Mouse (Mus musculus): ENCODE data around the gene Spata31d1d.
A peak's percentile ranks its signal among the peaks of the same experiment; 100 is the strongest.
"Not testable (repeated sequence)": the region's sequence is repeated elsewhere in the genome, so short reads cannot be mapped to it uniquely, and the experiment has no call there.

The Spata31d1d gene

GRCm38 (mm10) chr13:59731652-59732051 is at the start of gene Spata31d1d:
Spata31d1d (minus strand) TSS chr13:59731752.
- Histone ChIP-seq H3K27me3 (ENCODE audit: control insufficient read depth, insufficient read depth, low read length, poor library complexity, severe bottlenecking) (no peaks in the 10 kb centered on the region), H3K36me3 (ENCODE audit: control insufficient read depth, insufficient read depth, low read length, poor library complexity, severe bottlenecking) (no peaks in the 10 kb centered on the region)
- no peak for DNase-seq (ENCODE audit: low read depth, low spot score)

- peaks cover 20% of the 10 kb centered on the region for H3K36me3 ChIP-seq (ENCODE audit: control insufficient read depth, insufficient read depth, low read length, poor library complexity, severe bottlenecking)
- peak; percentile 38 for DNase-seq (ENCODE audit: low read depth, low spot score)
- not testable (repeated sequence) for H3K27me3 ChIP-seq (ENCODE audit: control insufficient read depth, insufficient read depth, low read length, poor library complexity, severe bottlenecking)
These were observed 48.3 kb upstream of the Spata31d1d start for GRCm38 (mm10) chr13:59779744-59780264.

- DNase-seq (ENCODE audit: low read depth, low spot score) = peak; percentile 34
- H3K27me3 ChIP-seq (ENCODE audit: control insufficient read depth, insufficient read depth, low read length, poor library complexity, severe bottlenecking) = no peaks in the 10 kb centered on the region
- H3K36me3 ChIP-seq (ENCODE audit: control insufficient read depth, insufficient read depth, low read length, poor library complexity, severe bottlenecking) = peaks cover 17% of the 10 kb centered on the region
These were observed 47.7 kb upstream of the Spata31d1d start for GRCm38 (mm10) chr13:59779213-59779612.

- Histone ChIP-seq H3K27me3 (ENCODE audit: control insufficient read depth, insufficient read depth, low read length, poor library complexity, severe bottlenecking) (no peaks in the 10 kb centered on the region), H3K36me3 (ENCODE audit: control insufficient read depth, insufficient read depth, low read length, poor library complexity, severe bottlenecking) (peaks cover 7% of the 10 kb centered on the region)
- DNase-seq (ENCODE audit: low read depth, low spot score) = no peak
These were observed 43.6 kb upstream of the Spata31d1d start for GRCm38 (mm10) chr13:59775168-59775567.

- peak; percentile 25 for DNase-seq (ENCODE audit: low read depth, low spot score)
- Histone ChIP-seq H3K27me3 (ENCODE audit: control insufficient read depth, insufficient read depth, low read length, poor library complexity, severe bottlenecking) (no peaks in the 10 kb centered on the region), H3K36me3 (ENCODE audit: control insufficient read depth, insufficient read depth, low read length, poor library complexity, severe bottlenecking) (peaks cover 2% of the 10 kb centered on the region; the same call in 1 of the 2 replicates)
These were observed 39.7 kb upstream of the Spata31d1d start for GRCm38 (mm10) chr13:59771257-59771656.

GRCm38 (mm10) chr13:59770847-59771246 is 39.3 kb upstream of the Spata31d1d start:
- DNase-seq (ENCODE audit: low read depth, low spot score) = peak; percentile 12
- Histone ChIP-seq H3K27me3 (ENCODE audit: control insufficient read depth, insufficient read depth, low read length, poor library complexity, severe bottlenecking) (no peaks in the 10 kb centered on the region), H3K36me3 (ENCODE audit: control insufficient read depth, insufficient read depth, low read length, poor library complexity, severe bottlenecking) (peaks cover under 1% of the 10 kb centered on the region; the same call in 1 of the 2 replicates)

- Histone ChIP-seq H3K36me3 (ENCODE audit: control insufficient read depth, insufficient read depth, low read length, poor library complexity, severe bottlenecking) (no peaks in the 10 kb centered on the region), H3K27me3 (ENCODE audit: control insufficient read depth, insufficient read depth, low read length, poor library complexity, severe bottlenecking) (no peaks in the 10 kb centered on the region)
- peak; percentile 85 for DNase-seq (ENCODE audit: low read depth, low spot score)
These were observed 38.6 kb upstream of the Spata31d1d start for GRCm38 (mm10) chr13:59770164-59770562.

GRCm38 (mm10) chr13:59769296-59770163 is 38.0 kb upstream of the Spata31d1d start, which contains the start of gene Isca1:
Isca1 (minus strand) TSS chr13:59769810.
- DNase-seq (ENCODE audit: low read depth, low spot score) = peak; percentile 98
- Histone ChIP-seq H3K27me3 (ENCODE audit: control insufficient read depth, insufficient read depth, low read length, poor library complexity, severe bottlenecking) (no peaks in the 10 kb centered on the region), H3K36me3 (ENCODE audit: control insufficient read depth, insufficient read depth, low read length, poor library complexity, severe bottlenecking) (no peaks in the 10 kb centered on the region)

GRCm38 (mm10) chr13:59768531-59768930 is 37.0 kb upstream of the Spata31d1d start:
- H3K27me3 ChIP-seq (ENCODE audit: control insufficient read depth, insufficient read depth, low read length, poor library complexity, severe bottlenecking) = no peaks in the 10 kb centered on the region
- no peak for DNase-seq (ENCODE audit: low read depth, low spot score)

GRCm38 (mm10) chr13:59766786-59767515 is 35.4 kb upstream of the Spata31d1d start:
- no peaks in the 10 kb centered on the region for H3K27me3 ChIP-seq (ENCODE audit: control insufficient read depth, insufficient read depth, low read length, poor library complexity, severe bottlenecking)
- H3K36me3 ChIP-seq (ENCODE audit: control insufficient read depth, insufficient read depth, low read length, poor library complexity, severe bottlenecking) = peaks cover 4% of the 10 kb centered on the region; the same call in 1 of the 2 replicates
- no peak for DNase-seq (ENCODE audit: low read depth, low spot score)

More at GRCm38 (mm10) chr13:59768531-59768930, 37.0 kb upstream of the Spata31d1d start:
- no peaks in the 10 kb centered on the region for H3K36me3 ChIP-seq (ENCODE audit: control insufficient read depth, insufficient read depth, low read length, poor library complexity, severe bottlenecking)

- Histone ChIP-seq H3K36me3 (ENCODE audit: control insufficient read depth, insufficient read depth, low read length, poor library complexity, severe bottlenecking) (peaks cover 11% of the 10 kb centered on the region), H3K27me3 (ENCODE audit: control insufficient read depth, insufficient read depth, low read length, poor library complexity, severe bottlenecking) (no peaks in the 10 kb centered on the region)
- DNase-seq (ENCODE audit: low read depth, low spot score) = no peak
These were observed 31.2 kb upstream of the Spata31d1d start for GRCm38 (mm10) chr13:59762791-59763190.

GRCm38 (mm10) chr13:59756906-59757305 is 25.4 kb upstream of the Spata31d1d start:
- Histone ChIP-seq H3K36me3 (ENCODE audit: control insufficient read depth, insufficient read depth, low read length, poor library complexity, severe bottlenecking) (peaks cover 14% of the 10 kb centered on the region), H3K27me3 (ENCODE audit: control insufficient read depth, insufficient read depth, low read length, poor library complexity, severe bottlenecking) (no peaks in the 10 kb centered on the region)
- DNase-seq (ENCODE audit: low read depth, low spot score) = no peak

- no peaks in the 10 kb centered on the region for H3K27me3 ChIP-seq (ENCODE audit: control insufficient read depth, insufficient read depth, low read length, poor library complexity, severe bottlenecking)
- no peak for DNase-seq (ENCODE audit: low read depth, low spot score)
- H3K36me3 ChIP-seq (ENCODE audit: control insufficient read depth, insufficient read depth, low read length, poor library complexity, severe bottlenecking) = peaks cover 4% of the 10 kb centered on the region; the same call in 1 of the 2 replicates
These were observed 18.8 kb upstream of the Spata31d1d start for GRCm38 (mm10) chr13:59750310-59750709.

GRCm38 (mm10) chr13:59746711-59747110 is 15.2 kb upstream of the Spata31d1d start, which contains the start of gene 1700014D04Rik:
1700014D04Rik (minus strand) TSS chr13:59746752.
- DNase-seq (ENCODE audit: low read depth, low spot score) = no peak
- no peaks in the 10 kb centered on the region for H3K27me3 ChIP-seq (ENCODE audit: control insufficient read depth, insufficient read depth, low read length, poor library complexity, severe bottlenecking)
- H3K36me3 ChIP-seq (ENCODE audit: control insufficient read depth, insufficient read depth, low read length, poor library complexity, severe bottlenecking) = no peaks in the 10 kb centered on the region

Data from splenic B cell, adult 2 months (primary cell).